Mouse (Mus musculus): ENCODE data around the gene Gabrr1.

Gabrr1 gene

DNA sequence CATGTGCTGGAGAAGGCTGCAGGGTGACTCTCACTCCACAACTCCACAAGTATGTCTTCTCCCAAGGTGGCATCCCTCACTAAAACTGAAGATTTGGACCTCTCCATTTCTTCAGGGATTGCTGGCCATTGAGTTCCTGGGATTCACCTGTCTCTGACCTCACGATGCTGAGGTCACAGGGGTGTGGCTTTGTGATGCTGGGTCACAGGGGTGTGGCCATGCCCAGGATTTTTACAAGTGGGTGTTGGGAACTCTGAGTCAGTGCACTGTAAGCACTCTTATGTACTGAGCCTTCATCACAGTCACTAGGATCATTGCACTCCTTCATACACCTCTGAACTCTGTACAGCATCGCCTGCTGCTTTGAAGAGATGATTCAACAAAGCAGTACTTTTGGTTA is 75.2 kb downstream of the Gabrr1 start:
- in situ Hi-C loops (cut with MboI; ENCODE audit: low sequenced_read_pairs): no loop called here

GRCm38 (mm10) chr4:33208881-33209841 is 76.8 kb downstream of the Gabrr1 start, which contains the start of gene Srsf12:
Gene Srsf12, plus strand, starts transcription at chr4:33208991.
- in situ Hi-C loops (cut with MboI; ENCODE audit: low sequenced_read_pairs): no loop called here

Data from CH12F3 (cell line).